Mouse (Mus musculus): ENCODE measurements at regions not wholly inside any gene's neighbourhood (a gene's known extent, or its start where the extent isn't known, plus 50 kb on each side); places are given as distances from the start of the nearest gene placed in this dataset.

DNA sequence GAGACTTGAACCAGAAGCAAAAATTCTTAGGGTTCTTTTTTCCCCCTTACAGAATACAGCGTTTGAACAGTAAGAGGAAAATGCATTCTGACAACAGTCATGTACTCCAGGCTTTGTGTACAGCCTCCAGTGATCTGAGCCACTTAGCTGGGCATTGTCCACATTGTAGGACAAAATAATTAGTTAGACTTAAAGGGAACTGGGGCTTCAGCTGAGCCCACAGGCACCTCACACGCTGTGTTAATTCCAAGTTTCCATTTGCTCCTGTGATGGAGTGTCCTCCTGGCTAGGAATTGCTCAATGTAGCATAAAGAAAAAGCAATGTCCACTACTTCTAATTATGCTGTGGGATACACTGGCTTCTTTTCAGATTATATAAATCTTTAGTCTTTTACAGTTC, 969.8 kb upstream of the Car8 start:
- TF ChIP-seq CTCF (IDR thresholded peaks at IDR 0.05; ENCODE audit: low read depth, low read length): no peak
- no peak for TF ChIP-seq POLR2AphosphoS5 (IDR thresholded peaks at IDR 0.05; ENCODE audit: insufficient replicate concordance, low read depth, low read length)
- TF ChIP-seq GATA1 (IDR thresholded peaks at IDR 0.05; ENCODE audit: borderline replicate concordance, low read length): no peak
- TF ChIP-seq TAL1 (conservative IDR thresholded peaks at IDR 0.05; ENCODE audit: low read depth, low read length): no peak
